Mouse (Mus musculus) intestine, embryonic 14.5 days (tissue): ENCODE results near the gene Atpif1. TPM values are rescaled to one million over a fixed set of nuclear protein-coding genes. Genes with fewer than 3 reads are reported as not detected.

ENCODE experiments used
- ATAC-seq: fragments of 200-750 bp; cut with Nextera tagmentation; replicated peaks from 2 replicates; pipeline ENCODE4 v1.8.0; 2017; ENCODE audit warnings: low read depth, moderate number of reproducible peaks, moderate TSS enrichment, moderate library complexity; ENCODE audit not compliant: low FRiP score, low TSS enrichment
- DNase-seq: peaks from one replicate; pipeline ENCODE4 v3.0.0-alpha.2; 2018; ENCODE audit warnings: low spot score
- H3K27ac ChIP-seq: fragments of 300-500 bp; sonication (generic); 2 replicates; pipeline ENCODE4 v1.5.1; 2014; ENCODE audit warnings: low read depth, mild to moderate bottlenecking, control low read depth
- H3K27me3 ChIP-seq: fragments of 300-500 bp; sonication (generic); replicated peaks from 2 replicates; pipeline ENCODE4 v1.6.1; 2014; ENCODE audit warnings: low read length, control low read depth; ENCODE audit not compliant: control insufficient read depth, insufficient read depth
- H3K36me3 ChIP-seq: fragments of 300-500 bp; sonication (generic); 2 replicates; pipeline ENCODE4 v1.6.1; 2014; ENCODE audit warnings: low read length, control low read depth; ENCODE audit not compliant: control insufficient read depth, insufficient read depth
- H3K4me1 ChIP-seq: fragments of 300-500 bp; sonication (generic); replicated peaks from 2 replicates; pipeline ENCODE4 v1.6.1; 2014; ENCODE audit warnings: low read length, control low read depth, mixed read lengths; ENCODE audit not compliant: control insufficient read depth, insufficient read depth
- H3K4me2 ChIP-seq: fragments of 300-500 bp; sonication (generic); 2 replicates; pipeline ENCODE4 v1.6.1; 2014; ENCODE audit warnings: low read length
- H3K4me3 ChIP-seq: fragments of 300-500 bp; sonication (generic); 2 replicates; pipeline ENCODE4 v1.5.1; 2014; ENCODE audit warnings: low read depth, low read length, control low read depth, mixed read lengths
- H3K9ac ChIP-seq: fragments of 300-500 bp; sonication (generic); 2 replicates; pipeline ENCODE4 v1.6.1; 2014; ENCODE audit warnings: mild to moderate bottlenecking, low read length
- H3K9me3 ChIP-seq: fragments of 300-500 bp; sonication (generic); 2 replicates; pipeline ENCODE4 v1.6.1; 2016; ENCODE audit warnings: low read length, control low read depth; ENCODE audit not compliant: control insufficient read depth
- WGBS: fragments of 180-500 bp; shearing (Covaris S2); extraction: QIAGEN DNeasy Blood & Tissue Kit; methylation state at CpG from one replicate; pipeline ENCODE4 v1.1.7; 2014; 5-methylcytosine and 5-hydroxymethylcytosine counted together
- polyA plus RNA-seq: library from polyadenylated mRNA; unstranded; fragments of >200 nt; fragmentation: Nextera tagmentation; extraction: Ambion mirVana; gene quantifications from 2 replicates; pipeline ENCODE4 v1.2.1, GENCODE M21; 2014

The Atpif1 gene
- polyA plus RNA-seq, 1 experiment from 2014 or later: 1,370 TPM

GRCm38 (mm10) chr4:132506250-132506649 lies 27.2 kb downstream of the Atpif1 start:
- Histone ChIP-seq H3K9ac (no peak overlapping the region), H3K36me3 (no peaks in the 10 kb centered on the region), H3K27me3 (no peaks in the 10 kb centered on the region), H3K4me2 (no peak overlapping the region), H3K27ac (no peak overlapping the region), H3K4me1 (peaks cover 6% of the 10 kb centered on the region; the same call in 1 of the 2 replicates), H3K4me3 (no peak overlapping the region), H3K9me3 (no peaks in the 10 kb centered on the region)
- ATAC-seq: no peak
- 78% methylated on average over 6 of the region's 6 CpGs for WGBS
- no peak for DNase-seq

- H3K36me3 ChIP-seq: no peaks in the 10 kb centered on the region; the same call in 1 of the 2 replicates
- ATAC-seq: no peak
- H3K4me3 ChIP-seq: no peak overlapping the region
- no peak overlapping the region for H3K27ac ChIP-seq
- peaks cover 6% of the 10 kb centered on the region; the same call in 1 of the 2 replicates for H3K4me1 ChIP-seq
- WGBS: 50% methylated on average over 10 of the region's 10 CpGs
- no peak for DNase-seq
- no peaks in the 10 kb centered on the region for H3K27me3 ChIP-seq
- H3K4me2 ChIP-seq: no peak overlapping the region
- no peak overlapping the region for H3K9ac ChIP-seq
- H3K9me3 ChIP-seq: no peaks in the 10 kb centered on the region
These were observed 27.7 kb downstream of the Atpif1 start for GRCm38 (mm10) chr4:132505800-132506199.

DNA sequence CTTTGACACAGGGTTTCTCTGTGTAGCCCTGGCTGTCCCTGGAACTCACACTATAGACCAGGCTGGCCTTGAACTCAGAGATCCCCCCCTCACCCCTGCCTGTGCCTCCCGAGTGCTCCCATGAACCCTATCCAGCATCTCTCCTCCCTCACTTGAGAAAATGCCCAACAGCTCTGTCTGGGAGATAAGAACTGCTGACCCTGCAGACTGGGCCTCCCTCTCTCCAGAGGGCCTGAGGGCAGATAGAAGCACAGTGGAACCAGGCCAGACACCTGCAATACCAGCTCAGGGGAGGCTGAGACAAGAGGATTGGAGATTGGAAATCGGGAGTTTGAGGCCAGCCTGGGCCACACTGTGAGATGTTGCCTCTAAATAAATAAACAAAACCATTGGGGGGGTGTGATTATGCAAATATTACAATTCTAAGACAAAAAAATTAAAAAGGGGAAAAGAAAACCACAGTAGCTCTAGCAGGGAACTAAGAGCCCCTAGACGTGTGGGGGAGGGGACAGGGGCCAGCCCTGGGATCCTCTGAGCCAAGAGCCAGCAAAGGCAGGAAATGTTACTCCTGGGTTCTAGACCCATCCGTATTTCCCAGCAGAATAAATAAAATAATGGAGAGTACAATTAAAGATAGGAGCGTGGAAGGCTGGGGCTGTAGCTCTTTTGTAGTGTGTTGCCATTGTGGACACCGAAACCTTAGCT lies 28.3 kb downstream of the Atpif1 start:
- Histone ChIP-seq H3K27ac (no peak overlapping the region), H3K27me3 (no peaks in the 10 kb centered on the region), H3K9ac (no peak overlapping the region), H3K4me3 (no peak overlapping the region), H3K9me3 (no peaks in the 10 kb centered on the region), H3K4me2 (no peak overlapping the region), H3K36me3 (peaks cover 4% of the 10 kb centered on the region; the same call in 1 of the 2 replicates), H3K4me1 (peaks cover 6% of the 10 kb centered on the region; the same call in 1 of the 2 replicates)
- 60% methylated on average over 6 of the region's 6 CpGs for WGBS
- DNase-seq (no peak), ATAC-seq (no peak)

DNA sequence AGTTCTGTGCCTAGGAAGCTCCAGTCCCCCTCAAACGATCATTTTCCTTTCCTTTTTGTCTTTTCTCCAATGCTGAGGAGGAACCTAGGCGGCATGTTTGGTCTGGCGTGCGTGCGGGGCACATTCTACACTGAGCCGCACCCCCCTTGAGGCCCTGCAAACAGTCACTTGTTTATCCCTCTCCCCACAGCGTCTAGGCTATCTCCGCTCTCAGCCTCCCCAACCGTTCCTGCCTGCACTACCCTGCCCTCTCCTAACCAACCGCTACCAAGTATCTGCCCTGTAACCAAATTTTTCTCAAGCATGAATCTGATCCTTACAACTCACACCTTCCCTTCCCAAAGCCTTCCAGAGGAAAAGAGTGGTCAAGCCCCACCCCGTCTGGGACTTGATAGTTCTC lies 30.1 kb downstream of the Atpif1 start:
- WGBS: 68% methylated on average over 11 of the region's 11 CpGs
- Histone ChIP-seq H3K27ac (no peak overlapping the region), H3K4me3 (no peak overlapping the region), H3K4me1 (no peaks in the 10 kb centered on the region), H3K9me3 (no peaks in the 10 kb centered on the region), H3K27me3 (no peaks in the 10 kb centered on the region), H3K9ac (no peak overlapping the region), H3K36me3 (peaks cover 13% of the 10 kb centered on the region), H3K4me2 (no peak overlapping the region)
- DNase-seq (no peak), ATAC-seq (no peak)

DNA sequence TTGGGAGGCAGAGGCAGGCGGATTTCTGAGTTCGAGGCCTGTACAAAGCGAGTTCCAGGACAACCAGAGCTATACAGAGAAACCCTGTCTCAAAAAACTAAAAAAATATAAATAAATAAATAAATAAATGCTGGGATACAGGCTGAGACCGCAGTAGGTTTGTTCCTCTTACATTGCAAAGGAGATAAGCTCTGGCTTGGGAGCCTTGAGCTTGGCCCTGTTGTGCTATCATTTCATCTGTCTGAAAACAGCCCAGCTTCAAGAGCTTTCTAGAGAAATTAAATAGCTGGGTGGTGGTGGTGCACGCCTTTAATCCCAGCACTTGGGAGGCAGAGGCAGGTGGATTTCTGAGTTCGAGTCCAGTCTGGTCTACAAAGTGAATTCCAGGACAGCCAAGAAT lies 31.8 kb downstream of the Atpif1 start:
- 93% methylated on average over 6 of the region's 6 CpGs for WGBS
- Histone ChIP-seq H3K4me2 (no peak overlapping the region), H3K9ac (no peak overlapping the region), H3K4me3 (no peak overlapping the region), H3K36me3 (peaks cover 24% of the 10 kb centered on the region), H3K27me3 (no peaks in the 10 kb centered on the region), H3K4me1 (no peaks in the 10 kb centered on the region), H3K27ac (no peak overlapping the region), H3K9me3 (no peaks in the 10 kb centered on the region)
- ATAC-seq: no peak
- DNase-seq: no peak

GRCm38 (mm10) chr4:132494271-132494918 lies 39.1 kb downstream of the Atpif1 start:
- Histone ChIP-seq H3K4me1 (no peaks in the 10 kb centered on the region), H3K9ac (no peak overlapping the region), H3K27ac (no peak overlapping the region), H3K4me3 (no peak overlapping the region), H3K9me3 (no peaks in the 10 kb centered on the region), H3K27me3 (no peaks in the 10 kb centered on the region), H3K4me2 (no peak overlapping the region), H3K36me3 (peaks cover 35% of the 10 kb centered on the region)
- no peak for DNase-seq
- no peak for ATAC-seq
- 86% methylated on average over 20 of the region's 20 CpGs for WGBS

GRCm38 (mm10) chr4:132492178-132493060 lies 41.0 kb downstream of the Atpif1 start:
- H3K27me3 ChIP-seq: no peaks in the 10 kb centered on the region
- no peak overlapping the region for H3K27ac ChIP-seq
- peaks cover 25% of the 10 kb centered on the region for H3K36me3 ChIP-seq
- no peaks in the 10 kb centered on the region for H3K9me3 ChIP-seq
- no peak overlapping the region for H3K4me2 ChIP-seq
- WGBS: 71% methylated on average over 10 of the region's 10 CpGs
- H3K9ac ChIP-seq: no peak overlapping the region
- H3K4me1 ChIP-seq: no peaks in the 10 kb centered on the region
- ATAC-seq: no peak
- no peak for DNase-seq
- no peak overlapping the region for H3K4me3 ChIP-seq

- 83% methylated on average over 6 of the region's 6 CpGs for WGBS
- H3K27ac ChIP-seq: no peak overlapping the region
- ATAC-seq: no peak
- no peaks in the 10 kb centered on the region for H3K27me3 ChIP-seq
- H3K4me3 ChIP-seq: no peak overlapping the region
- peaks cover 18% of the 10 kb centered on the region for H3K36me3 ChIP-seq
- H3K4me1 ChIP-seq: no peaks in the 10 kb centered on the region
- H3K9me3 ChIP-seq: no peaks in the 10 kb centered on the region
- no peak overlapping the region for H3K9ac ChIP-seq
- no peak for DNase-seq
- no peak overlapping the region for H3K4me2 ChIP-seq
These were observed 41.7 kb downstream of the Atpif1 start for GRCm38 (mm10) chr4:132491748-132492147.
